Mouse (Mus musculus) erythroblast, embryonic 14.5 days (primary cell): ENCODE data around the gene Ccdc117.

Source experiments
- GATA1 ChIP-seq: IDR thresholded peaks from 2 replicates; pipeline ENCODE4 v1.6.1; 2012; ENCODE audit warnings: low read length, inconsistent platforms, mixed read lengths
- TAL1 ChIP-seq: IDR thresholded peaks from 3 replicates; pipeline ENCODE4 v1.6.1; 2012; ENCODE audit warnings: low read length, inconsistent platforms, mixed read lengths

DNA sequence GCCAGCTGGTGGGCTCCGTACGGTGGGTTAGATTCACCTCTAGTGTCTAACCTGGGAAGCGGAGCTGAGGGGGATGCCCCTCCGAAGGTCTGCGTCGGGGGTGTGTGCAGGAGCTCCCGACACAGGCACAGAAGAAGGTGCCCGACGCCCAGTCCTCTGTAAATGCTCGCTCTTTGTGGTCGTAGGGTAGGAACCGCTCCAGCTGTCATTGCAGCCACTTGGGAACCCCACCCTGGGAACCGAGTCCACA, 20.8 kb downstream of the Ccdc117 start:
- TF ChIP-seq GATA1 (no peak), TAL1 (no peak)
